Mouse (Mus musculus): ENCODE results near the gene Fkrp.

Fkrp gene

DNA sequence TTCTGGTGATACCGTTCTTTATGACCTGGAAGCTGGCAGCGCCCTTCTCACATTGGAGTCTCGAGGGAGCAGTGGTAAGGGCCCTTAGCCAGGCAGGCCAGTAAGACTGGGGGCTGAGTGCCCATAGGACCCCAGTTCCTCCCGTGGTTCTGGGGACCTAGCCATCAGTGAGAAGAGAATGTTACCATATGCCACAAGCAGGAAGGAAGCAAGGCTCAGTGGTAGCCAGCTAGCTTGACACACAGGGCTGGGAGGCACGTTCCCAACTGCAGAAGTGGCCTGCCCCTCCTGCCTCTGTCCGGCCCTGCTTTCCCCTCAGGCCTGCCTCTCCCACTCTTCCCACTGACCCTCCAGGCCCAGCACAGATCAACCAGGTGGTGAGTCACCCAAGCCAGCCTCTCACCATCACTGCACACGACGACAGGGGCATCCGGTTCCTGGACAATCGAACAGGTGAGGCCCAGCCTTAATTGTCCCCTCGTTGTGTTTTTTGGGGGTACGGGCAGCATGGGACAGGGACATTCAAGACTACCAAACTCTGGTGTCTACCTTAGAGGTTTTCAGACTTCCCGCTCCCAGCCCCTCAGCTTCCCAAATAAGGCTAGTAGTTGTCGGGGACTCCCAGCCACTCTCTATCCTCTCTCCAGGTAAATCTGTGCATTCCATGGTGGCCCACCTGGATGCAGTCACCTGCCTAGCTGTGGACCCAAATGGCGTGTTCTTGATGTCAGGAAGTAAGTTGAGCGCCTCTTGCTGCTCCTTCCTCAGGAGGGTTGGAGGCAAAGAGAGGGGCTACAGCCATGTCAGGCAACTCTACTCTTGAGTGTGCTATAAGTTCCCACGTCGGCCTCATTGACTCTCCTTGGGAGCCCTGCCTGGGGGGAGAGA is 21.6 kb upstream of the Fkrp start:
- no peak for DNase-seq (ENCODE audit: low read depth, low spot score)

GRCm38 (mm10) chr7:16830449-16830848 is 13.9 kb upstream of the Fkrp start:
- DNase-seq (ENCODE audit: low read depth, low spot score), result no peak

DNA sequence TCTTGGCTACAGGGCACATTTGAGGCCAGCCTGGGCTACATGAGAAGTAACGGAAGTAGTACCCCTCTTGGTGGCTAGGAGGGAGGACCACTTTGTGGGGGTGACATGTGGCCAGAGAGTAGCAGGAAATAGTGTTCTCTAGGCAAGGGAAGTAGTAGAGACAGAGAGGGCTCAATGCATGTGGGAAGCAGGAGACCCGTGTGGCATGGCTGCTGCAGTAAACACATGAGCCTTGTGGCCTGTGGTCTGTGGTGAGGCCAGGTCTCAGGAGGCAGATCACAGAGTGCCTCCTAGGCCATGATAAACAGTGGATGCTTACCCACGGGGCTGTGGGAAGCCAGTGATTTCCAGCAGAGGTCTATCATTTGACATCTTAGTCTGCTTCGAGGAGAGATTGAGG is 10.7 kb upstream of the Fkrp start:
- no peak for DNase-seq (ENCODE audit: low read depth, low spot score)

- DNase-seq (ENCODE audit: low read depth, low spot score), result no peak
Measured at GRCm38 (mm10) chr7:16826571-16826970, 10.0 kb upstream of the Fkrp start.

DNA sequence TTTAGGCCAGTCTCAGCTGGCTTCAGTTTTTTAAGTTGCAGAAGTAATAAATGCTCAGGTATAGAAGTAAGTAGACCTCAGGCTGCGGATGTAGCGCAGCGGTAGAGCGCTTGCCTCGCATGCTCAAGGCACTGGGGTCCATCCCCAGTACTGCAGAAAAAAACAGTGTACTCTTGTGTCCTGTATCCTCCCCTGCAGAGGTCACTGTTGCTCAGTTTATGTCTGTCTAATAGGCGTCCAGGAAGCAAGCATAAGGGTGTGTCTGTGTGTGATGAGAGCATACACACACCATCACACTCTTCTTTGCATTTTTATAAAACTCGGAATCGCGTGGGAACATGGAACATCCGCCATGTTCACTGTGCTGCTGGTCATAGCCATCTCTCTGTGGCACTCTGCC is 9.3 kb upstream of the Fkrp start:
- no peak for DNase-seq (ENCODE audit: low read depth, low spot score)

DNA sequence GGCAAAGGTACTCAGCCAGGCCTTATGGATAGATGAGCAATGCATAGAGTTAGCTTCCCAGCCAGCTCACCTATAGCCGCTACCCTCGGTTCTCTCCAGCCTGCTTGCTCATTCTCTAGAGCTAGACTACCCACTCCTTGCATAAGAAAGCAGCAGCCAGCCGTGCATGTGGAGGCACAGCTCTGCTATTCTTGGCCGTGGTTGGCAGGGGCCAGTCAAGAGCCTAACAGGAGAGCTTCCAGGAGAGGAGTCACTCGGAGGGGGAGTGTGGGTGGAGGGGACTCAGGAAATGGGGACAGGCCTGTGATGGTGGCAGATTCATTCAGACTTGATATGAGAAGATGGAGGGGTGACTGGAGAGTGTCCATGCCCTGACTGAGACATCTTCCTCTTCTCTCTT is 7.2 kb upstream of the Fkrp start:
- no peak for DNase-seq (ENCODE audit: low read depth, low spot score)

DNA sequence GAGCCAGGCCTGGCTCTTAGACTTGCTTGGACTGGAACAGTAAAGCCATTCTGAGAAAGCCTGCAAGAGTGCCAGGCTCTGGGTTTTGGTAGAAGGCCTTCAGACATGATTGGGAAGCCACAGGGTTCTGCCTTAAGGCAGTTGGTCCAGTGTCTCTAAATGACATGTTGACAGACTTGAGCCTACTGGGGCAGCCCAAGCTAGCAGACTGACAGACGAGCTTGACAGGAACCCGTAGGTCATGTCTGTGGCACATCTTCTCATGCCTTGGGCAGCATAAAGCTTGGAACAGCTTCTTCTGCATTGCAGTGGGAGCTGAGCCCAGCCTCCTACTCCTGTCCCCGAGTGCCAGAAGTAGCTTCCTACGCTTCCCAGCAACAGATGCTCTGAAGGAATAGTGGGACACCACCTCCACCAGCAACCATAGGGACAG is 5.2 kb upstream of the Fkrp start:
- DNase-seq (ENCODE audit: low read depth, low spot score), result no peak

GRCm38 (mm10) chr7:16821091-16821490 is 4.6 kb upstream of the Fkrp start:
- DNase-seq (ENCODE audit: low read depth, low spot score), result no peak

- no peak for DNase-seq (ENCODE audit: low read depth, low spot score)
Measured at GRCm38 (mm10) chr7:16820271-16820763, 3.8 kb upstream of the Fkrp start.

GRCm38 (mm10) chr7:16819794-16820193 is 3.3 kb upstream of the Fkrp start:
- no peak for DNase-seq (ENCODE audit: low read depth, low spot score)

GRCm38 (mm10) chr7:16817693-16818092 is 1.2 kb upstream of the Fkrp start:
- DNase-seq (ENCODE audit: low read depth, low spot score), result no peak

DNA sequence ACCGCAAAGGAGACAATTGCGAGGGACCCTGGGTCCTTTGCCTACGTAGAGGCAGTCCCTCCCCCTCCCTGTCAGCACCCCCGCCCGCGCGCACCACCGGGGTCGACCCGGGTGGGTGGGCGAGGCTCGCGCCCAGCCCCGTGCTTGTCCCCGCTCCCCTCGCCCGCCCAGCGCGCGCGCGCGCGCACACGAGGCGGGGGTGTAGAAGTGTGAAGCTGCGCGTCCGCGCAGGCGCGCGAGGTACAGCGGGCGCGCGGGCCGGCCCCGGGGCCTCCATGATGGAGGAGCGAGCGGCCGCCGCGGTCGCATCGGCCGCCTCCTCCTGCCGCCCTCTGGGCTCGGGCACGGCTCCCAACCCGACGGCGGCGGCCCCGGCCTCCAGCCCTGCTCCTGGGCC is 456 bp downstream of the Fkrp start:
- DNase-seq (ENCODE audit: low read depth, low spot score), result peak; percentile 81

- peak; percentile 71 for DNase-seq (ENCODE audit: low read depth, low spot score)
Measured at GRCm38 (mm10) chr7:16815351-16815941, 1.1 kb downstream of the Fkrp start, which contains the start of gene Strn4. Strn4 (plus strand) TSS chr7:16815889.

GRCm38 (mm10) chr7:16812505-16812904 is 4.0 kb downstream of the Fkrp start:
- no peak for DNase-seq (ENCODE audit: low read depth, low spot score)

DNA sequence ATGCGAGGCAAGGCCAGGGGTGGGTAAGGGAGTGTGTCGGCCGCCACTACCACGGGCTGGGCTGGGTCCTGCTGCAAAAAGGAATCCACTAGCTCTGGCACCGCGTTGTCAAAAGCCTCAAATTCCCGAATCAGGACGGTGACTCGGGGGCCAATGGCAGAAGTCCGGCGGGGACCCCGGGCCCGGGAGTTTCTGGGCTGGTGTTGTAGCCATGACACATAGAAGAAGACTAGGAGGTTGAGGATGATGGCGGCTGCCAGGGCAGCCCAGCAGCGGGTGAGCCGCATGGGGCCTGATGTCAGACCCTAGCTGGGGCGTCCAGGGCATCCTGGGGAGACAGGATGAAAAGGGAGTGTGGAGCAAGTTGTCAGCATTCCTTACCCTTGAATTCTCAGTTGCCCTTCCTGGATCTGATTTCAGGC is 4.9 kb downstream of the Fkrp start:
- DNase-seq (ENCODE audit: low read depth, low spot score), result no peak

GRCm38 (mm10) chr7:16810920-16811648 is 5.4 kb downstream of the Fkrp start:
- DNase-seq (ENCODE audit: low read depth, low spot score), result no peak

GRCm38 (mm10) chr7:16810399-16810919 is 6.1 kb downstream of the Fkrp start:
- DNase-seq (ENCODE audit: low read depth, low spot score), result no peak

GRCm38 (mm10) chr7:16809739-16810138 is 6.8 kb downstream of the Fkrp start:
- no peak for DNase-seq (ENCODE audit: low read depth, low spot score)

DNA sequence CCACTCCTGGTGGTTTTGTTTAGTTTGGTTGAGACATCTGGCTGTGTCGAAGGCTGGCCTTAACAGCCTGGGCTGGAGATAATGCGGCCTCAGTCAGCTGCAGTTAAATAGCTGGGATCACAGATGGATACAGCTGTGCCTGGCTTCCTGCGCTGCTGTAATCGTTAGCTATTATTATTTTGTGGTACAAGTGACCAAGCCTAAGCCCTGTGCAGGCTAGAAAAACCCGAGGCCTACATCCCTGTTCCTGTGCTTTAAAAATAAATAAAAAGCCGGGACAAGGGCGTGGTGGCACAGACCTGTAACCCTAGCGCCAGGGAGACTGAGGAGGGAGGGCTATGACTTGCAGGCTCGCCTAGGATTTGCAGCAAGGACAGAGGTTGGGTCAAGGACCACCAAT is 7.9 kb downstream of the Fkrp start:
- no peak for DNase-seq (ENCODE audit: low read depth, low spot score)

DNA sequence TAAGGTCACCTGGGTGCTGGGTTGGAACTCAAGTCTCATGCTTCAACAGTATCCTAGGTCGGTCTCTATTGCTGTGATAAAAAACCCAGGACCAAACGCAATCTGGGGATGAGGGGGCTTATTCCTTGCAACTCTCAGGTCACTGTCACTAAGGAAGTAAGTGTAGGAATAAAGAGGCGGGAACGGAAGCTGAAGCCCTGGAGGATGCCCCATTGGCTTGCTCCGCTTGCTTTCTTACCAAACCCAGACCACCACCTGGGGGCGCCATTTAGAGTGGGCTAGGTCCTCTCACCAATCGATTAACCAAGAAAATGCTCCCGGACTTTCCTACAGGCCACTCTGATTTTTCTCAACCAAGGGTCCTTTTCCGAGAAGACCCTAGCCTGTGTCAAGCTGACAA is 8.6 kb downstream of the Fkrp start:
- no peak for DNase-seq (ENCODE audit: low read depth, low spot score)

DNA sequence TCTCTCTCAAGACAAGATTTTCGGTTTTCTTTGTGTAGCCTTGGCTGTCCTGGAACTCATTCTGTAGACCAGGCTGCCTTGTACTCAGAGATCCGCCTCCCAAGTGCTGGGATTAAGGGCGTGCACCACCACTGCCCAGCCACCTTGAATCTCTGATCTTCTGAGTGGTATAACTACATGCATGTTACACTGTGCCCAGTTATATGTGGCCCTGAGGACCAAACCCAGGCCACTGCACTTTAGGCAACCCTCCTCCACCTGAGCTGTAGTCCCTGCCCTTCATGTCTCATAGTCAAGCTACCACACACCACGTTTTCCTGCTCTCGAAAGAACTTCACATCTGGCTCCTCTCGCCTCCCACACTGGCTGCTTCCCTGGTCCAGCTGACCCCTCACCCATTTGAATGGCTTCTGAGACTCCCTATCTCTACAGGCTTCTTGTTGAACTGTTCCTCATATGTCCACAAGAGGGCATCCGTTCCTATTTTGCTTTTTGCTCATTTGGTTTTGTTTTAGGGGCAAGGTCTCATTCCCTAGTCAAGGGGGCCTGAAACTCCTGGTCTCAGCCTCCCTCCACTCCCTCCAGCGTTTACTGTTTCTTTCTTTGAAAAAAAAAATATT is 12.0 kb downstream of the Fkrp start:
- DNase-seq (ENCODE audit: low read depth, low spot score), result no peak

- DNase-seq (ENCODE audit: low read depth, low spot score), result no peak
Measured at GRCm38 (mm10) chr7:16794886-16795285, 21.6 kb downstream of the Fkrp start.
